Mouse (Mus musculus) intestine, postnatal 0 days (tissue): Measurements from ENCODE around the gene Crip2. TPM values are rescaled to one million over a fixed set of nuclear protein-coding genes. Genes with fewer than 3 reads are reported as not detected.

Source experiments
- ATAC-seq: fragments of 200-750 bp; cut with Nextera tagmentation; 2 replicates; pipeline ENCODE4 v1.8.0; 2017; ENCODE audit warnings: mild to moderate bottlenecking, moderate TSS enrichment, moderate library complexity
- H3K27ac ChIP-seq: fragments of 300-500 bp; sonication (generic); 2 replicates; pipeline ENCODE4 v1.5.1; 2014; ENCODE audit warnings: mild to moderate bottlenecking, low read depth, low read length, moderate library complexity
- H3K27me3 ChIP-seq: fragments of 300-500 bp; sonication (generic); replicated peaks from 2 replicates; pipeline ENCODE4 v1.6.1; 2014; ENCODE audit warnings: low read length, mixed read lengths; ENCODE audit not compliant: control insufficient read depth, insufficient read depth
- H3K36me3 ChIP-seq: fragments of 300-500 bp; sonication (generic); 2 replicates; pipeline ENCODE4 v1.6.1; 2014; ENCODE audit warnings: mild to moderate bottlenecking, moderate library complexity; ENCODE audit not compliant: control insufficient read depth, insufficient read depth
- H3K4me1 ChIP-seq: fragments of 300-500 bp; sonication (generic); replicated peaks from 2 replicates; pipeline ENCODE4 v1.6.1; 2014; ENCODE audit warnings: antibody characterized with exemption, low read length, mixed read lengths; ENCODE audit not compliant: control insufficient read depth, insufficient read depth
- H3K4me2 ChIP-seq: fragments of 300-500 bp; sonication (generic); replicated peaks from 2 replicates; pipeline ENCODE4 v1.6.1; 2014; ENCODE audit warnings: low read depth, mild to moderate bottlenecking, moderate library complexity
- H3K4me3 ChIP-seq: fragments of 300-500 bp; sonication (generic); 2 replicates; pipeline ENCODE4 v1.5.1; 2014; ENCODE audit warnings: low read depth, low read length
- H3K9ac ChIP-seq: fragments of 300-500 bp; sonication (generic); 2 replicates; pipeline ENCODE4 v1.6.1; 2014; ENCODE audit warnings: mild to moderate bottlenecking, low read depth, low read length
- H3K9me3 ChIP-seq: fragments of 300-500 bp; sonication (generic); 2 replicates; pipeline ENCODE4 v1.6.1; 2016; ENCODE audit warnings: mixed run types; ENCODE audit not compliant: control insufficient read depth
- CTCF ChIP-seq: sonication (generic); IDR thresholded peaks from 2 replicates; pipeline ENCODE4 v1.5.1; 2016; ENCODE audit warnings: low read depth, mild to moderate bottlenecking, control low read depth, antibody characterized with exemption, moderate library complexity
- WGBS: fragments of 180-500 bp; shearing (Covaris S2); extraction: QIAGEN DNeasy Blood & Tissue Kit; methylation state at CpG from one replicate; pipeline ENCODE4 v1.1.7; 2014; 5-methylcytosine and 5-hydroxymethylcytosine counted together
- polyA plus RNA-seq: library from polyadenylated mRNA; unstranded; fragments of >200 nt; fragmentation: Nextera tagmentation; extraction: Ambion mirVana; gene quantifications from 2 replicates; pipeline ENCODE4 v1.2.1, GENCODE M21; 2015

The Crip2 gene
- polyA plus RNA-seq, 1 experiment from 2014 or later = 90.4 TPM

DNA sequence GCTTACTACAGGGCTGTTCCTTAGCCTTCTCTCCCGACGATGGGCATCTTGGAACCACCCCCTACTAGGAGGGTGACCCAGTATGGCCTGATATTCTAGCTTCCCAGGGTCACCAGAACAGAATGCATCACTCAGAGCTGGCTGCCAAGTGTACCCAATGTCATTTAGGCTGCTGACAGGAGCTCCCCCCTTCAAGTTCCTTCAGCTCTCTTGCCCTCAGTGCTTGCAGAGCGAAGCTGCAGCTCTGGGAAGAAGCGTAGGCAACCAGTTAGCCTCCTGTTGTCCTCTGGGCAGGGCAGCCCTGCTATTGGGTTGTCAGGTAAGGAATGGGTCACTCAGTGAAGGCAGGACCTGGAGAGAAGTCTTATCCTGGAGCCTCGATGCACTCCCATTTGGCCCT, 44.9 kb downstream of the Crip2 start:
- ATAC-seq = no peak
- H3K4me1 ChIP-seq = 0 out of 2 replicates have a peak, but pooled peaks cover 4% of the 10 kb centered on the region
- no peak for TF ChIP-seq CTCF
- no peak overlapping the region for H3K4me2 ChIP-seq
- H3K27ac ChIP-seq = no peak overlapping the region
- 63% methylated on average over 5 of the region's 5 CpGs for WGBS
- no peaks in the 10 kb centered on the region for H3K9me3 ChIP-seq
- peaks cover 40% of the 10 kb centered on the region for H3K27me3 ChIP-seq
- H3K4me3 ChIP-seq = no peak overlapping the region
- H3K9ac ChIP-seq = no peak overlapping the region
- H3K36me3 ChIP-seq = no peaks in the 10 kb centered on the region

GRCm38 (mm10) chr12:113185442-113186291, 45.6 kb downstream of the Crip2 start, which contains the start of gene Tmem121:
TSS of gene Tmem121 (plus strand) at chr12:113185930.
- 0 out of 2 replicates have a peak, but pooled peaks have one; percentile 8 for ATAC-seq
- H3K4me3 ChIP-seq = peak within 1 kb of the TSS; percentile 51
- peak within 1 kb of the TSS; percentile 81 for H3K4me2 ChIP-seq
- no peak within 1 kb of the TSS for H3K27ac ChIP-seq
- H3K9ac ChIP-seq = 0 out of 2 replicates have a peak within 1 kb of the TSS, but pooled peaks have one; percentile 17
- H3K9me3 ChIP-seq = no peaks in the 10 kb centered on the region
- TF ChIP-seq CTCF = no peak
- H3K4me1 ChIP-seq = 0 out of 2 replicates have a peak, but pooled peaks cover 4% of the 10 kb centered on the region
- no peaks in the 10 kb centered on the region for H3K36me3 ChIP-seq
- WGBS = 2% methylated on average over 61 of the region's 63 CpGs
- peaks cover 40% of the 10 kb centered on the region for H3K27me3 ChIP-seq

- WGBS = 51% methylated on average over 12 of the region's 12 CpGs
- Histone ChIP-seq H3K4me2 (peak overlapping the region; percentile 81), H3K27ac (no peak overlapping the region), H3K36me3 (no peaks in the 10 kb centered on the region), H3K4me1 (0 out of 2 replicates have a peak, but pooled peaks cover 4% of the 10 kb centered on the region), H3K4me3 (peak overlapping the region; percentile 51), H3K9ac (0 out of 2 replicates have a peak overlapping the region, but pooled peaks have one; percentile 17), H3K27me3 (peaks cover 40% of the 10 kb centered on the region), H3K9me3 (no peaks in the 10 kb centered on the region)
- no peak for TF ChIP-seq CTCF
- ATAC-seq = no peak
Observed at GRCm38 (mm10) chr12:113186326-113187010, 46.4 kb downstream of the Crip2 start.

- no peak overlapping the region for H3K27ac ChIP-seq
- TF ChIP-seq CTCF = no peak
- peak overlapping the region; percentile 73 for H3K4me2 ChIP-seq
- H3K27me3 ChIP-seq = peaks cover 40% of the 10 kb centered on the region
- no peak for ATAC-seq
- H3K9ac ChIP-seq = no peak overlapping the region
- H3K4me3 ChIP-seq = peak overlapping the region; percentile 25; the same call in 1 of the 2 replicates
- 60% methylated on average over 4 of the region's 4 CpGs for WGBS
- H3K4me1 ChIP-seq = 0 out of 2 replicates have a peak, but pooled peaks cover 4% of the 10 kb centered on the region
- no peaks in the 10 kb centered on the region for H3K36me3 ChIP-seq
- H3K9me3 ChIP-seq = no peaks in the 10 kb centered on the region
Observed at GRCm38 (mm10) chr12:113187011-113187375, 47.0 kb downstream of the Crip2 start.

GRCm38 (mm10) chr12:113187584-113188295, 47.7 kb downstream of the Crip2 start:
- WGBS = 6% methylated on average over 56 of the region's 56 CpGs
- Histone ChIP-seq H3K4me3 (peak overlapping the region; percentile 25), H3K27ac (no peak overlapping the region), H3K4me2 (peak overlapping the region; percentile 73), H3K9me3 (no peaks in the 10 kb centered on the region), H3K4me1 (0 out of 2 replicates have a peak, but pooled peaks cover 4% of the 10 kb centered on the region), H3K27me3 (peaks cover 40% of the 10 kb centered on the region), H3K36me3 (no peaks in the 10 kb centered on the region), H3K9ac (no peak overlapping the region)
- TF ChIP-seq CTCF = peak; percentile 91
- peak; percentile 59 for ATAC-seq
